Mouse (Mus musculus): ENCODE data around the gene Umad1. TPM values are rescaled to one million over a fixed set of nuclear protein-coding genes. Genes with fewer than 3 reads are reported as not detected.
"Not testable (repeated sequence)": the region's sequence is repeated elsewhere in the genome, so short reads cannot be mapped to it uniquely, and the experiment has no call there.

Gene Umad1
- polyA plus RNA-seq, 1 experiment from 2014 or later = 19.7 TPM

DNA sequence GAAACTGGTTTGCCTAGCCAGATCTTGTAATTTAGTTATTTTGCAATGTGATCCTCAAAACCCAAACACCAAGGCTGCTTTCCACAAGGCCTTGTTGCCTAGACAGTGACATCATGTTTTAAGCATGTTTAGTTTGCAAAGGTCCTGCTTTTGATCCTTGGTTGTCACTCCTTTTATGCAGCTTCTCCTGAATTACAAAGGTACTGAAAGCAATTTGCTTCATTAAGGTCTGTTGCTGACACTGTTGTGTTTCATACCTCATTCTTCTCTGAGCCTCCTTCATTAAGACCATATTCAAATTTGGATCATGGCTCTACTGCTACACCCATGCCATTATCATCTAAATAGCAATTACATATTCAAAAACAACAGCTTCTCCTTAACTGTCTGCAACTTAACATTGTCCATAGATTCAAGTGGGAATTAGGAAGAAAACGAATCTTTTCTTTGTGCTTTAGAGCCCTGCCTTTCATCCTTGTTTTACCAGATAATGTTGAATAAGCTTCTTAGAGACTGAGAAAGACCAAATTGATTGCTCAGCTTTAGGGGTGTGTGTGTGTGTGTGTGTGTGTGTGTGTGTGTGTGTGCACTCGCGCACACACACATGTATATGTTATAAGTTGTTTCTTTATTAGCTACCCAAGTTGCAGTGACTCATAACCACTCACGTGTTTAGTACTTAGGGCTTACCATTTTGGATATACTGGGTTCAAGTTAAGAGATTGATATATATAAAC, 35.1 kb downstream of the Umad1 start:
- no peak overlapping the region for H3K4me2 ChIP-seq (ENCODE audit: low read depth, low read length)
- no peak overlapping the region for H3K27ac ChIP-seq (replicated peaks; ENCODE audit: low read depth, low read length)
- H3K9ac ChIP-seq (replicated peaks; ENCODE audit: low read length) = no peak overlapping the region
- peak; percentile 38 for DNase-seq (ENCODE audit: low spot score)
- no peaks in the 10 kb centered on the region for H3K36me3 ChIP-seq (replicated peaks; ENCODE audit: control insufficient read depth, insufficient read depth, low read depth, low read length)
- no peaks in the 10 kb centered on the region for H3K9me3 ChIP-seq (replicated peaks; ENCODE audit: control insufficient read depth, low read length)
- no peak overlapping the region for H3K4me3 ChIP-seq (ENCODE audit: low read depth, low read length)
- 79% methylated on average over 4 of the region's 4 CpGs for WGBS
- no peak for ATAC-seq (replicated peaks; ENCODE audit: insufficient number of reproducible peaks, low FRiP score, low TSS enrichment, low read depth)
- no peaks in the 10 kb centered on the region for H3K4me1 ChIP-seq (ENCODE audit: control insufficient read depth, insufficient read depth, low read length)
- H3K27me3 ChIP-seq (ENCODE audit: control insufficient read depth, insufficient read depth, low read length) = no peaks in the 10 kb centered on the region

DNA sequence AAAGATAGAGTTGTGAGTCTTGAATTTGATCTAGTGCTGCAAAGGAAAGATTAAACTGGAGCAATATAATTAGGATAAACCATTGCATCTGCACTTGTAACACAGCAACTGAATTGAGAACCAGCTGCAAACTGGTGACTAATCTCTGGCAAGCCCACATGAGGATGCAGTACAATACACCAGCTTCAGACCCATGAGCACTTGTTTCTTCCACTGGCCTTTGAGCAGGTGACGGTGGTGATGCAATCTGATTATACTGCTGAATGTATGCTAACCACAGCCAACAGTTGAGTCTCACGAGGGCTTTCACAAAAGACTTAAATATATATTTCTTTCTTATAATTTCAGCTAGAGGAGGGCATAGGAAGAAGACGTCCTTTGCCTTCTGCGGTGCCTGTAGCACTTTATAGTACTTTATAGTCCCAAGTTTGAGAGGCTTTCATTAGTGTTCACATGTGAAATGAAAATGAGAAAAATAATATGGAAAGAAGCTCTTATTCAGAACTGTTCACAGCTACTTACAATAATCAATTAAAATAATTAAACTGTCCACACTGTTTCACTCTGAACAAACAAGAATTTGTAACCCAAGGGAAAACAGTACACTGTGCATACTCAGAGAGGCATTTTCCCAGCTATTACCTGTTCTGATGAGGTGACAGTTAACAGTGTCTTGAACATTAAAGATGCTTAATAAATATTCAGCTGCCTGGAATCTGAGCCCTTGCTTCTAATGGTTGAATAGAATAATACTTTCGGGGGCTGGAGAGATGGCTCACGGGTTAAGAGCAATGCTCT, 40.2 kb downstream of the Umad1 start:
- WGBS = 90% methylated on average over 6 of the region's 6 CpGs
- ATAC-seq (replicated peaks; ENCODE audit: insufficient number of reproducible peaks, low FRiP score, low TSS enrichment, low read depth) (no peak), DNase-seq (ENCODE audit: low spot score) (no peak)
- Histone ChIP-seq H3K27me3 (ENCODE audit: control insufficient read depth, insufficient read depth, low read length) (no peaks in the 10 kb centered on the region), H3K36me3 (replicated peaks; ENCODE audit: control insufficient read depth, insufficient read depth, low read depth, low read length) (no peaks in the 10 kb centered on the region), H3K4me1 (ENCODE audit: control insufficient read depth, insufficient read depth, low read length) (no peaks in the 10 kb centered on the region), H3K27ac (replicated peaks; ENCODE audit: low read depth, low read length) (no peak overlapping the region), H3K4me3 (ENCODE audit: low read depth, low read length) (no peak overlapping the region), H3K9me3 (replicated peaks; ENCODE audit: control insufficient read depth, low read length) (no peaks in the 10 kb centered on the region), H3K4me2 (ENCODE audit: low read depth, low read length) (no peak overlapping the region), H3K9ac (replicated peaks; ENCODE audit: low read length) (no peak overlapping the region)

DNA sequence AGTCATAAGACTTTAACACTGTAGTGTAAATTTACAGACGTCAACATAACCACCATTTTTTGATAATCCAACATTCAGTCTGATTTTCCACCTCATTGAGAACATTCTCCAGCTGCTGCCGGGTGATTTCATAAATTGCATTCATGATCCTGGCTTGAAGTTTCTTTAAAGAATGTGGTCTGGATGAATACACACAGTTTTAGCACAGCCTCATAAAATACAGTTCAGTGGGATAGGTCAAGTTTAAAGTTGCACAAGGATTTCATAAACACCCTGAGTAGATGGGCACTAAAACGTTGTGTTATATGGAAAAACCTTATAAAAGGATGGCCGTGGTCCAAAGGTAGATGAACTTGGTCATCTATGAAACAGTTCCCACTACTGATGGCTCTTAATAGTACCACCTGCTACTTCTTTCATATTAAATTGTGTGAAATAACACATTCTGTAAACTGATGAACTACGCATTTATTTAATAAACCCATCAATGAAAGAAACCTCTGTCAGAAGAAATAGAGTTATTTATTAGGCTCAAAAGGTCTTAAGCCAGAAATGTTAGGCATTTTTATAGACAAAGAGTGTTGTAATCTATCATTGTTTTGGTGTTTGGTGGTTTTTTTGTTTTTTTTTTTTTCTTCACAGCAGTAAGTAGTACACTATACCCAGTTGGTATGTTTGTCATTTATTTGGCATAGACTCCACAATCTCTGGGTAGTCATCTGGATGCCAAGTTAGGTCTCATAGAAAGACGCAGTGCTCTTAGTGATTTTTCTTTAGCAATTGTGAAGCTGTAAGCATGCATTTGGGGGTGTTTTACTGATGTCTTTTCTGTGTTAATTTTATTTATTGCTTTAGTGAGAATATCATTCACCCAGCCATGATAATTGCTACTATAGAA, 49.0 kb downstream of the Umad1 start:
- no peaks in the 10 kb centered on the region for H3K36me3 ChIP-seq (replicated peaks; ENCODE audit: control insufficient read depth, insufficient read depth, low read depth, low read length)
- no peak overlapping the region for H3K9ac ChIP-seq (replicated peaks; ENCODE audit: low read length)
- H3K9me3 ChIP-seq (replicated peaks; ENCODE audit: control insufficient read depth, low read length) = no peaks in the 10 kb centered on the region
- no peak overlapping the region for H3K4me2 ChIP-seq (ENCODE audit: low read depth, low read length)
- no peak overlapping the region for H3K27ac ChIP-seq (replicated peaks; ENCODE audit: low read depth, low read length)
- H3K4me1 ChIP-seq (ENCODE audit: control insufficient read depth, insufficient read depth, low read length) = no peaks in the 10 kb centered on the region
- WGBS = 88% methylated on average over 6 of the region's 6 CpGs
- no peaks in the 10 kb centered on the region for H3K27me3 ChIP-seq (ENCODE audit: control insufficient read depth, insufficient read depth, low read length)
- no peak overlapping the region for H3K4me3 ChIP-seq (ENCODE audit: low read depth, low read length)
- DNase-seq (ENCODE audit: low spot score) (no peak), ATAC-seq (replicated peaks; ENCODE audit: insufficient number of reproducible peaks, low FRiP score, low TSS enrichment, low read depth) (no peak)

DNA sequence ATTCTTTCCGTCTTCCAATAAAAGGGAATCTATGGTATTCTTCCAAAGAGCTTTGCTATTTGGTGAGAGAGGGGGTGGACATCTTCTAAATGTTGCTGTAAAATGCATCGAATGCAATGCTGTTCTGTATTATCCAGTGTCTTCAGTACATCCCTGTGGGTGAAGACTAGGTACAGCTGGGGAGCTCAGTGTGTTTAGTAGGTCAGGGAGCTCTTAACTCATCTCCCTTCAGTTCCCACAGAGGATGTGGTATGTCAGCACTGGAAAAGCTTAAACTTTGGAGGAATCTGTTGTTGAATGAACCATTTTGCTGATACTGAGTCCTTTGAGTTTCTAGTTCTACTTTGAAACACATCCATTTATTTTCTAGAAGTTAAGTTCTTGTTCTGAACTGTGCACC, 53.5 kb downstream of the Umad1 start:
- DNase-seq (ENCODE audit: low spot score) (no peak), ATAC-seq (replicated peaks; ENCODE audit: insufficient number of reproducible peaks, low FRiP score, low TSS enrichment, low read depth) (no peak)
- H3K27ac ChIP-seq (replicated peaks; ENCODE audit: low read depth, low read length) = no peak overlapping the region
- H3K9ac ChIP-seq (replicated peaks; ENCODE audit: low read length) = no peak overlapping the region
- WGBS = 91% methylated on average over 2 of the region's 2 CpGs
- no peaks in the 10 kb centered on the region for H3K9me3 ChIP-seq (replicated peaks; ENCODE audit: control insufficient read depth, low read length)
- no peak overlapping the region for H3K4me2 ChIP-seq (ENCODE audit: low read depth, low read length)
- H3K4me3 ChIP-seq (ENCODE audit: low read depth, low read length) = no peak overlapping the region
- H3K4me1 ChIP-seq (ENCODE audit: control insufficient read depth, insufficient read depth, low read length) = no peaks in the 10 kb centered on the region
- no peaks in the 10 kb centered on the region for H3K36me3 ChIP-seq (replicated peaks; ENCODE audit: control insufficient read depth, insufficient read depth, low read depth, low read length)
- no peaks in the 10 kb centered on the region for H3K27me3 ChIP-seq (ENCODE audit: control insufficient read depth, insufficient read depth, low read length)

DNA sequence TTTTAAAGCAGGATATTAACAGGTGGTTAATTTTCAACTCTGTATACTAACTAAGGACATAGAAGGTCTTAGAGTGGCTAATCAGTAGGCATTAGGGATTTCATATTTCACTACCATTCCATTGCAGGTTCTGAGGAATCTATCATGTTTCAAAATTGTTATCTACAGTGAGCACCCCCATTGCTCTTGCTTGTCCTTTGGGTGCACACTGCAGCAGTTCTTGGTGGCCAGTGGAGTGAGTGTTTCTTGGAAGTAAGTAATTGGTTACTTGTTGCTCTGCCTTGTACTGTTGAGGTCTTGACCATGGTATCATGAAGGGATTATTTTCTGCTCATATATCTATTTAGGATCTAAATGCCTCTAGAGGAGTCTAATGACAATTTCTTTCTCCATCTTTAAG, 57.1 kb downstream of the Umad1 start:
- Histone ChIP-seq H3K27ac (replicated peaks; ENCODE audit: low read depth, low read length) (no peak overlapping the region), H3K4me1 (ENCODE audit: control insufficient read depth, insufficient read depth, low read length) (no peaks in the 10 kb centered on the region), H3K27me3 (ENCODE audit: control insufficient read depth, insufficient read depth, low read length) (no peaks in the 10 kb centered on the region), H3K4me3 (ENCODE audit: low read depth, low read length) (no peak overlapping the region), H3K4me2 (ENCODE audit: low read depth, low read length) (no peak overlapping the region), H3K9me3 (replicated peaks; ENCODE audit: control insufficient read depth, low read length) (no peaks in the 10 kb centered on the region), H3K36me3 (replicated peaks; ENCODE audit: control insufficient read depth, insufficient read depth, low read depth, low read length) (no peaks in the 10 kb centered on the region), H3K9ac (replicated peaks; ENCODE audit: low read length) (no peak overlapping the region)
- DNase-seq (ENCODE audit: low spot score) (no peak), ATAC-seq (replicated peaks; ENCODE audit: insufficient number of reproducible peaks, low FRiP score, low TSS enrichment, low read depth) (no peak)

DNA sequence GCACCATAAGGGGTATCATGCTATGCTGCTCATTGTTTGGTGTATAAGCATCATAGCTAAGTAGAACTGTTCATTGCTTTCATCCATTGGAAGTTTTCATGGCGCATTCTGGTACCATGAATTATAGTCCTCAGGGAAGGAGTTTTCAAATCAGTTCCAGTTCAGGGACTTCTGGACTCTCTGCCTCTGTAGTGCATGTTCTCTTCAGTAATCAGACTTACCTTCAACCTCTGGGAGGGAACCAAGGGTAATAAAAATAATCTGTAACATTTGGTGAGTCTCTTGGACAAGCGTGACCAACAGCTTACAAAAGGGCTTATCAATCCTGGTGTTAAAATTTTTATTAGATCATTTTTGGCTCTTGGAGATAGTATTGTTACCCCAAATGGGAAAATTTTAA, 60.5 kb downstream of the Umad1 start:
- WGBS = 89% methylated on average over 2 of the region's 2 CpGs
- H3K9me3 ChIP-seq (replicated peaks; ENCODE audit: control insufficient read depth, low read length) = no peaks in the 10 kb centered on the region
- H3K27ac ChIP-seq (replicated peaks; ENCODE audit: low read depth, low read length) = no peak overlapping the region
- H3K9ac ChIP-seq (replicated peaks; ENCODE audit: low read length) = no peak overlapping the region
- no peak overlapping the region for H3K4me2 ChIP-seq (ENCODE audit: low read depth, low read length)
- H3K27me3 ChIP-seq (ENCODE audit: control insufficient read depth, insufficient read depth, low read length) = no peaks in the 10 kb centered on the region
- no peaks in the 10 kb centered on the region for H3K4me1 ChIP-seq (ENCODE audit: control insufficient read depth, insufficient read depth, low read length)
- DNase-seq (ENCODE audit: low spot score) = no peak
- ATAC-seq (replicated peaks; ENCODE audit: insufficient number of reproducible peaks, low FRiP score, low TSS enrichment, low read depth) = no peak
- H3K4me3 ChIP-seq (ENCODE audit: low read depth, low read length) = no peak overlapping the region
- no peaks in the 10 kb centered on the region for H3K36me3 ChIP-seq (replicated peaks; ENCODE audit: control insufficient read depth, insufficient read depth, low read depth, low read length)

DNA sequence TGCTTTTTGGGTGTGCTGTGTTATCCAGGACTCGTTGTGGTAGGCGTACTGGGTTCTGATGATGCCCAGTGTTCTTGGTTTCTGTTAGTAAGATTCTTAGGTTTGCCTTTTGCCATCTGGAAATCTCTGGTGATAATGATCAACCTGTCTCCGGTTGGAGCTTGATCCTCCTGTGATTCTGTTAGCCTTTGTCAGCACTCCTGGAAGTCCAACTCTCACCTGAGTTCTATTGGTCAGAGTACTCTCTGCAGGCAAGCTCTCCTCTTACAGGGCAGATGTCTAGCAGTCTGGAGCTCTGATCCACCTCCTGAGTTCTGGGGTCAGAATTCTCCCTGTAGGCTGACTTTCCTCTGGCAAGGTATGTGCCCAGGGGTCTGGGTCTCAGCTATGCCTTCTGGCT, 72.4 kb downstream of the Umad1 start:
- not testable (repeated sequence) for H3K4me3 ChIP-seq (ENCODE audit: low read depth, low read length); H3K27ac ChIP-seq (replicated peaks; ENCODE audit: low read depth, low read length); ATAC-seq (replicated peaks; ENCODE audit: insufficient number of reproducible peaks, low FRiP score, low TSS enrichment, low read depth); H3K4me2 ChIP-seq (ENCODE audit: low read depth, low read length); DNase-seq (ENCODE audit: low spot score); H3K36me3 ChIP-seq (replicated peaks; ENCODE audit: control insufficient read depth, insufficient read depth, low read depth, low read length); H3K9ac ChIP-seq (replicated peaks; ENCODE audit: low read length); H3K9me3 ChIP-seq (replicated peaks; ENCODE audit: control insufficient read depth, low read length); H3K27me3 ChIP-seq (ENCODE audit: control insufficient read depth, insufficient read depth, low read length); H3K4me1 ChIP-seq (ENCODE audit: control insufficient read depth, insufficient read depth, low read length)
- WGBS = 89% methylated on average over 3 of the region's 3 CpGs

Data from embryonic facial prominence, embryonic 11.5 days (tissue).